Mouse (Mus musculus): ENCODE measurements around the gene C330007P06Rik. TPM values are rescaled to one million over a fixed set of nuclear protein-coding genes. Genes with fewer than 3 reads are reported as not detected.

The C330007P06Rik gene
- polyA plus RNA-seq, 1 experiment from 2014 or later = 12.6 TPM

DNA sequence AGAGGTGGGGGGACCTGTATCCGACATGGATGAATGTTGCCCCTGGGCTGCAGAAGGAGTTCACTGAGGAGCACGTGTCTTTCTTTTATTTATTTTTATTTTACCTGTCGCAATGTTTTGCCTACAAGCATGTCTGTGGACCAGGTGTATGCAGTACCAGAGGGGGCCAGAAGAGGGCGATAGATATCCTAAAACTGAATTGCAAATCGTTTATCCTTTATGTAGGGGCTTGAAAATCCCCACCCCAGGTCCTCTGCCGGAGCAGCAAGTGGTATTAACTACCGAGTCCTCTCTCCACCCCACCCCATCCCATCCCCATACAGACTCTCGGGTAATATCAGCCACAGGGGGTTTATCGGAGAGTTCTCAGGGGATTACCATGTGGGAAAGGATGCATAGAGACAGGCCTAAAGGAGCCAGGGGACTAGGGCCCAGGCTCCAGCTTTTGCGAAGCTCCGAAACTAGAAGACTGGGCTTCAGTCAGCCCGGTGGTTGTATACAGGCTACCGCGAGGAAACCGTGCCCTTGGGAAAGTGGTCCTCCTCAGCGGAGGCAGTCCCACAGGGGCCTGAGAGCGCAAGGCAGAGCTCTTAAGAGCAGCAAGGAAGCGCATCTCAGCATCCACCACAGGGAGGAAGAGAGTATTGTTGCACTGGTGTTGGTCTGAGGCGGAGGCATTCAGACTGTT, 40.4 kb downstream of the C330007P06Rik start:
- Histone ChIP-seq H3K9me3 (replicated peaks) (no peaks in the 10 kb centered on the region), H3K4me3 (replicated peaks) (no peak overlapping the region), H3K27ac (replicated peaks) (no peak overlapping the region), H3K4me2 (peak overlapping the region; percentile 39), H3K4me1 (replicated peaks) (no peaks in the 10 kb centered on the region; the same call in 1 of the 2 replicates), H3K9ac (no peak overlapping the region), H3K27me3 (no peaks in the 10 kb centered on the region), H3K36me3 (replicated peaks) (no peaks in the 10 kb centered on the region)
- 26% methylated on average over 19 of the region's 19 CpGs for WGBS (ENCODE audit: insufficient replicate concordance)
- no peak for ATAC-seq (ENCODE audit: insufficient read depth)

DNA sequence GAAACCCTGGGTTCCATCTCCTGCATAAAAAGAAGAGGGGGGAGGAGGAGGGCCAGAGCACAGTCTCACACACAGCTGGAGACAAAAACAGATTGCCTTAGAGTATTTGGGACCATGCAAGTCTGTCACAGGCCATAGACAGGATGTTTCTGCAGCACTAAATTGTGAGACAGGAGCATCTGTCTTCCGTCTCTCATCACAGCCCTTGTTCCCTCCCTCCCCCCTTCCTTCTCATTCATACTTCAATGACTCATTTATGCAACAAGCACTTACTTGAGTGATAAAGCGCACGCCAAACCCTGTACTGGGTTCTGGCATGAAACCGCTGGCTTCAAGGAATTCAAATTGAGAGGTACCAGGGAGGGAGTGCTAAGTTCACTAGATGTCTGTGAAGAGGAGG, 42.3 kb downstream of the C330007P06Rik start:
- no peaks in the 10 kb centered on the region for H3K9me3 ChIP-seq (replicated peaks)
- 75% methylated on average over 4 of the region's 4 CpGs for WGBS (ENCODE audit: insufficient replicate concordance)
- H3K9ac ChIP-seq = no peak overlapping the region
- H3K4me2 ChIP-seq = no peak overlapping the region
- no peak overlapping the region for H3K27ac ChIP-seq (replicated peaks)
- H3K4me3 ChIP-seq (replicated peaks) = no peak overlapping the region
- no peaks in the 10 kb centered on the region for H3K27me3 ChIP-seq
- H3K4me1 ChIP-seq (replicated peaks) = no peaks in the 10 kb centered on the region; the same call in 1 of the 2 replicates
- ATAC-seq (ENCODE audit: insufficient read depth) = no peak
- no peaks in the 10 kb centered on the region for H3K36me3 ChIP-seq (replicated peaks)

DNA sequence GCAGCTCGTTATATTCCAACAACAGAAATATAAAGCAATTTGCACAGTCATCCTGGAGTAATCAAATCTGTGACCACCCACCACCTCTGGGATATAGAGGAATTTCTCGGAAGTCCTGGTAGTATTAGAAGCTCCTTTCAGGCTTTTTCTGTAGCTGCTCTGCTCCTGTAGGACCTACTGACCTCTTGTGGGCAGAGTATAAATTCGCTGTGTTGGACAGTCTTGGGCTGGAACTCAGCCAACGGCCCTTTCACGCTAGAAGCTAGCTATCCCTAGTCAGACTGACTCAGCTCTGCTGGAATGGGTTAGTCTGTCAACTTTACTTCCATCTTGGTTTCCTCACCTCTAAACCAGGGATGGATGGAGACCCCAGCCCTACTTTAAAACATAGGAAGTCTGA, 43.6 kb downstream of the C330007P06Rik start:
- H3K4me1 ChIP-seq (replicated peaks) = no peaks in the 10 kb centered on the region; the same call in 1 of the 2 replicates
- H3K27me3 ChIP-seq = no peaks in the 10 kb centered on the region
- H3K4me3 ChIP-seq (replicated peaks) = no peak overlapping the region
- 43% methylated on average over 5 of the region's 5 CpGs for WGBS (ENCODE audit: insufficient replicate concordance)
- no peak for ATAC-seq (ENCODE audit: insufficient read depth)
- no peak overlapping the region for H3K9ac ChIP-seq
- no peak overlapping the region for H3K27ac ChIP-seq (replicated peaks)
- H3K4me2 ChIP-seq = no peak overlapping the region
- H3K36me3 ChIP-seq (replicated peaks) = no peaks in the 10 kb centered on the region
- no peaks in the 10 kb centered on the region for H3K9me3 ChIP-seq (replicated peaks)

DNA sequence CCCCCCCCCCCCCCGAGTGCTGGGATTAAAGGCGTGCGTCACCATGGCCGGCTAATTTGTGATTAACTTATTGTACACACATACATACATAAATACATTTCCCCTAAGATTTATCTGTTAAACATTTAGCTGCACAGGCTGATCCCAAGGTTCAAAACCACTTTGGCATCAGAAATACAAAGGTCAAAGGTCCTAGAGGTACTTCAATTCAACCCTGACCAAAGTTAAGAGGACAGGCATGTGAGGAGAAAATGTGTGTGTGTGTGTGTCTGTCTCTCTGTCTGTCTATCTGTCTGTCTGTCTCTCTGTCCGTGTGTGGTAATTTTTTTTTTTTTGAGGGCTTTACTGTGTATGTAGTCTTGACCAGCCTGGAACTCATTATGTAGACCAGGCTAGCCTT, 47.0 kb downstream of the C330007P06Rik start:
- no peaks in the 10 kb centered on the region for H3K4me1 ChIP-seq (replicated peaks)
- H3K27ac ChIP-seq (replicated peaks) = no peak overlapping the region
- H3K4me2 ChIP-seq = no peak overlapping the region
- H3K27me3 ChIP-seq = no peaks in the 10 kb centered on the region
- 75% methylated on average over 4 of the region's 5 CpGs for whole genome bisulfite sequencing (ENCODE audit: insufficient replicate concordance)
- H3K4me3 ChIP-seq (replicated peaks) = no peak overlapping the region
- H3K36me3 ChIP-seq (replicated peaks) = no peaks in the 10 kb centered on the region
- no peaks in the 10 kb centered on the region for H3K9me3 ChIP-seq (replicated peaks)
- H3K9ac ChIP-seq = no peak overlapping the region
- no peak for ATAC-seq (ENCODE audit: insufficient read depth)

DNA sequence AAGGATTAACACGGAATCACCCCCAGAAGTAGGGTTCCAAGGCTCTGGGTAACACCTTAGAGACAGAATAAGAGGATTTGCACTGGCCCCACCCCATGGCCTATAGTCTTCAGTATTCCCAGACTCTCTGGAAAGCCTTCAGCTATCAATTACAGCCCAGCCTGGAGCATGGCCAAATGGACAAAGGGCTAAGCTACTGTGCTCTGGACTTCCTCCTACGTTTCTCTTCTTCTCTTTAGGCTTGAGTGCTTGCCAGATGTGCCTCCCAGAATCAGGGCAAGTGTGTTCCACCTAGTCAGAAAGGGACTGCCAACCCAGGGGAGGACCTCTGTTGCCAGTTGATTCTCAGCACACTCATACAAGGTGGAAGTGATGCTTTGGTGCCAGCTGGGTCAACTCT, 48.9 kb downstream of the C330007P06Rik start:
- Histone ChIP-seq H3K4me3 (replicated peaks) (no peak overlapping the region), H3K36me3 (replicated peaks) (no peaks in the 10 kb centered on the region), H3K4me1 (replicated peaks) (no peaks in the 10 kb centered on the region), H3K9ac (no peak overlapping the region), H3K9me3 (replicated peaks) (no peaks in the 10 kb centered on the region), H3K27ac (replicated peaks) (no peak overlapping the region), H3K27me3 (no peaks in the 10 kb centered on the region), H3K4me2 (no peak overlapping the region)
- 46% methylated on average over 2 of the region's 2 CpGs for WGBS (ENCODE audit: insufficient replicate concordance)
- no peak for ATAC-seq (ENCODE audit: insufficient read depth)

DNA sequence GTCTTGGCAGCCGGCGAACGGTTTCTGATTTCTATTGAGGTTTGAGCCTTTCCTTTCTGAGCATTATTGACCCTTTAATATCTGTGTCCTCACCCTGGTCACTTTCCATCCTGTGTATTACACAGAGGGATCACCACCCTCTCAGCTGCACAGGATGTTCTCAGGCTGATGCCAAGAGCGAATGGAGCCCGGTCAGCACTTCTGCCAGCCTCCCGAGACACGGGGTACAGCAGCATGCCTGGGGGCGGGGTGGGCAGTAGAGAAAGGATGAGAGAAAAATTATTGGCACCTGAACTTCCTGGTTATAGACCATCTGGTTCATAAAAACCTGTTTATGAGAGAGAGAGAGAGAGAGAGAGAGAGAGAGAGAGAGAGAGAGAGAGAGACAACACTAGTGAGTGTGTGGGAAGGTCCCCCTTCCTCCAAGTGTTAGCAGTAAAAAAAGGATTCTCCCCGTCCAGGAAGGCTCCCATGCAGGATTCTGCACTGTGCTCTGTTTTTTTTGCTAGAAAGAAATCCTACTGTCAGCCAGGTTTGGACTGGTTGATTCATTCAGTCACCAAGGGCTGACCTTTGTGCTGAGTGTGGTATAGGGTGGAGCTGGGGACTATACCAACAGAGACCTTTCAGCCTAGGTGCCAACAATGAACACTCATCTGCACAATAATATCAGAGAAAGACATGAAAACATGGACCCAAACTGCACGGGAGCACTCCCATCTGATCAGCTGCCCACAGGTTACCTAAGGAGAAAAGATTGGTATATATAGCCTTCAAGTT, 49.8 kb downstream of the C330007P06Rik start:
- Histone ChIP-seq H3K4me1 (replicated peaks) (no peaks in the 10 kb centered on the region), H3K9me3 (replicated peaks) (no peaks in the 10 kb centered on the region), H3K9ac (no peak overlapping the region), H3K4me2 (no peak overlapping the region), H3K27me3 (no peaks in the 10 kb centered on the region), H3K4me3 (replicated peaks) (no peak overlapping the region), H3K36me3 (replicated peaks) (no peaks in the 10 kb centered on the region), H3K27ac (replicated peaks) (no peak overlapping the region)
- no peak for ATAC-seq (ENCODE audit: insufficient read depth)
- WGBS (ENCODE audit: insufficient replicate concordance) = 64% methylated on average over 10 of the region's 10 CpGs

DNA sequence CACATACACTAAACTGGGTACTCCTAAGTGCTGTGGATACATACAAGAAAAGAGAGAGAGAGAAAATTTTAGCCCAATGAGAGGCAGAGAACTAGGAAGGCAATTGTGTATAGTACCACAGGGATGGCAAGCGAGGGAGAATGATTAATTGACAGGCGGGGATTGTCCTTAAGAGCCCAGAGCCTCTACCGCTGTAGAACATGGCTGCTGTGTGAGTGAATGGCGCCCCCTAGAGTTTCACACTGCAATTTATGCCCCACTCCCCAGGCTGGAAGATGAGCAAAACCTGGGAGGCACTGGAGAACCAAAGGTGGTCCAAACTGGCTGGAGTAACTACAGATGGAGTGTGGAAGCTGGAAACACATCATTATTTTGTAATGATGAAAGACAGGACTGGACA, 53.7 kb downstream of the C330007P06Rik start:
- no peaks in the 10 kb centered on the region for H3K9me3 ChIP-seq (replicated peaks)
- H3K4me1 ChIP-seq (replicated peaks) = peaks cover 11% of the 10 kb centered on the region
- H3K9ac ChIP-seq = no peak overlapping the region
- 16% methylated on average over 4 of the region's 4 CpGs for WGBS (ENCODE audit: insufficient replicate concordance)
- no peak overlapping the region for H3K4me3 ChIP-seq (replicated peaks)
- no peaks in the 10 kb centered on the region for H3K27me3 ChIP-seq
- no peaks in the 10 kb centered on the region for H3K36me3 ChIP-seq (replicated peaks)
- H3K27ac ChIP-seq (replicated peaks) = no peak overlapping the region
- ATAC-seq (ENCODE audit: insufficient read depth) = no peak
- H3K4me2 ChIP-seq = no peak overlapping the region

DNA sequence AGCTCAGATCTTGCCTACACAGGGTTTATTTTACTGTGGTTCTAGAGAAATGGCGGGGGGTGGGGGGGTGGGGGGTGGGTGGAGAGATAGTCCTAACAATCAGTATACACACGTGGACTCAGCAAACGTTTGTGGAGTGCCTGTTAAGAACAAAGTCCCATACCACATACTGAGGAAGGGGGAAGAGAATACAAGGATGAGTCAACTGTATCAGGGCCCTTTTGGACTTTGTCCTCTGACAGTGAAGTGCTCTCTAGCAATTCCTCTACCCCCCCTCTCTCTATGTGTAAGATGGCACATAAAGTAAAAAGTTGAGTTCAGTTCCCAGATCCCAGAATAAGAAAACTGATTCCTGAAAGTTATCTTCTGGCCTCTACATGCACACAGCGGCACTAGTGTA, 54.3 kb downstream of the C330007P06Rik start:
- ATAC-seq (ENCODE audit: insufficient read depth) = no peak
- Histone ChIP-seq H3K27me3 (no peaks in the 10 kb centered on the region), H3K4me3 (replicated peaks) (no peak overlapping the region), H3K9ac (no peak overlapping the region), H3K36me3 (replicated peaks) (no peaks in the 10 kb centered on the region), H3K27ac (replicated peaks) (no peak overlapping the region), H3K4me2 (no peak overlapping the region), H3K4me1 (replicated peaks) (peaks cover 11% of the 10 kb centered on the region), H3K9me3 (replicated peaks) (no peaks in the 10 kb centered on the region)
- 42% methylated on average over 4 of the region's 4 CpGs for WGBS (ENCODE audit: insufficient replicate concordance)

DNA sequence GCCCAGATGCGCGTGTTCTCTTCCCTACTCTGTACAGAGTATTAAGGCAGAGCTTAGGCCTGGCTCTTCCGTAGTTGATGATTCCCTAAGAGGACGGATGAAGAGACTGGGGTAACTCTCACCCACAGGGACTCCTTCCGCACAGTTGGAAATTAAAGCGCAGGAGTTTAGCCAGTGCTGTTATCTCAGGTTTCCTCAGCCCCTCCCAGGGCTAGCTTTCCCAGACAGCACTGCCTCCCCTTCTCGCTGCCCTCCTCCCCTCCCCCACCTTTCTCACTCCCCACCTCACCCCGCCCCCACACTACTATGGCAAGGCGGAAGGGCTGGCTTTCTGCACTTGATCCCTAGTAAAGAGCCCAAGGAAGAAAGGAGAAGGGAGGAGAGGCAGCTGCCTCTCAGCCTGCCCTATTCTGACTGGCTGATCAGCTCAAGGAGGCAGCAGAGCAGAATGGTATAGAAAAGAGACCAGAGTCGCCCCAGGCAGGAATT, 56.9 kb downstream of the C330007P06Rik start:
- no peaks in the 10 kb centered on the region for H3K9me3 ChIP-seq (replicated peaks)
- peaks cover 11% of the 10 kb centered on the region for H3K4me1 ChIP-seq (replicated peaks)
- peak overlapping the region; percentile 56 for H3K4me2 ChIP-seq
- no peak overlapping the region for H3K9ac ChIP-seq
- H3K4me3 ChIP-seq (replicated peaks) = peak overlapping the region; percentile 26
- peak; percentile 42; the same call in 1 of the 2 replicates for ATAC-seq (ENCODE audit: insufficient read depth)
- peak overlapping the region; percentile 9; the same call in 1 of the 2 replicates for H3K27ac ChIP-seq (replicated peaks)
- no peaks in the 10 kb centered on the region for H3K36me3 ChIP-seq (replicated peaks)
- 13% methylated on average over 10 of the region's 10 CpGs for WGBS (ENCODE audit: insufficient replicate concordance)
- no peaks in the 10 kb centered on the region for H3K27me3 ChIP-seq

DNA sequence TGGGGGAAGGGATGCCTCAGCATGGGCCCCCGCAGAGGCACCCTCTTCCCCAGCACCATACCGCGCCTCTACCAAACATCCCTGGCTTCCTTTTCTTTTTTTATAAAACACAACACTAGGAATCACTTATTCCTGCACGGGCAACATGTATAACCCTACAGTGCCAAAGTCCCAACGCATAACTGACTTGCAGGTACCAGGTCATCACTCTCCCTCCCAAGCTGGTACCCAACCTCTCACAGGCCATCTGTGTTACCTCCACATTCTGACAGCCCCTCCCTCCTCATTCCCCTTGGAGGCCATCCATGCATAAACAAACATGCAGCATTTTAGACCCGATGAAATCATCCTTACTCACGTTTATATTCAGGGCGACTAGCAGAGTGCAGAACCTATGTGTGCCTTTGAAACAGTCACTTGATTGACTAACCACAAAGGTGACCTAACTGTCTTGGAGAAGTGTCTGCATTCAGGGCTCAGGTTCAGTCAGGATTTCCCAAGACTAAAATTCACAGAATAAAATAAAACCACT, 57.5 kb downstream of the C330007P06Rik start:
- WGBS (ENCODE audit: insufficient replicate concordance) = 49% methylated on average over 8 of the region's 8 CpGs
- H3K4me3 ChIP-seq (replicated peaks) = no peak overlapping the region
- no peaks in the 10 kb centered on the region for H3K27me3 ChIP-seq
- no peak overlapping the region for H3K9ac ChIP-seq
- H3K9me3 ChIP-seq (replicated peaks) = no peaks in the 10 kb centered on the region
- no peak overlapping the region for H3K27ac ChIP-seq (replicated peaks)
- no peaks in the 10 kb centered on the region for H3K36me3 ChIP-seq (replicated peaks)
- H3K4me2 ChIP-seq = peak overlapping the region; percentile 56; the same call in 1 of the 2 replicates
- ATAC-seq (ENCODE audit: insufficient read depth) = no peak
- H3K4me1 ChIP-seq (replicated peaks) = peaks cover 11% of the 10 kb centered on the region

DNA sequence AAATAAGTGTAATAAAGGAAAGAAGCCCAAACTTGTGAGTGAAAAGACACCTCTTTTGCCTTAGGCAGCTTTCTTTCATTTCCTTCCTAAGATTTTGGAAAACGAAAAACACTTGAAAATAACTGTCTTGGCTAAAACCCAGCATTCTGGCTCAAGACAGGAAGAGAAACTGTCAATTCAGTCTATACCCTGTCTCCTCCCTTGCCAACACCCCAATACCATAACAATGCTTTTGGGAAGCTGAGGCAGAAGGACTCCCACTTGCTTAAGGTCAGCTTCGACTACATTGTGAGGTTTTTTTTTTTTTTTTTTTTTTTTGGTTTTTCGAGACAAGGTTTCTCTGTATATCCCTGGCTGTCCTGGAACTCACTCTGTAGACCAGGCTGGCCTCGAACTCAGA, 58.5 kb downstream of the C330007P06Rik start:
- no peak for ATAC-seq (ENCODE audit: insufficient read depth)
- Histone ChIP-seq H3K4me3 (replicated peaks) (no peak overlapping the region), H3K9me3 (replicated peaks) (no peaks in the 10 kb centered on the region), H3K36me3 (replicated peaks) (no peaks in the 10 kb centered on the region), H3K4me2 (no peak overlapping the region), H3K4me1 (replicated peaks) (peaks cover 11% of the 10 kb centered on the region), H3K27ac (replicated peaks) (no peak overlapping the region), H3K27me3 (no peaks in the 10 kb centered on the region), H3K9ac (no peak overlapping the region)
- 53% methylated on average over 4 of the region's 4 CpGs for WGBS (ENCODE audit: insufficient replicate concordance)
